Mouse (Mus musculus): Measurements from ENCODE around the gene Gbp3. TPM values are rescaled to one million over a fixed set of nuclear protein-coding genes. Genes with fewer than 3 reads are reported as not detected.
A peak's percentile ranks its signal among the peaks of the same experiment; 100 is the strongest.

Gene Gbp3
- total and polyA plus RNA-seq, 3 experiments, result 0.35 to 0.85 TPM; not detected in 1

GRCm38 (mm10) chr3:142560296-142560948 is 596 bp downstream of the Gbp3 start:
- Histone ChIP-seq H3K27ac (ENCODE audit: control insufficient read depth, low read depth, low read length) (0 out of 2 replicates have a peak overlapping the region, but pooled peaks have one; percentile 9), H3K9me3 (replicated peaks; ENCODE audit: insufficient read depth, low read length) (no peaks in the 10 kb centered on the region), H3K4me1 (ENCODE audit: control insufficient read depth in 1 of 2, insufficient read depth in 2 of 2, low read length in 2 of 2) (peaks cover 2% of the 10 kb centered on the region in 2 experiments; a peak in 1 of 4 replicates), H3K4me3 (ENCODE audit: control insufficient read depth in 1 of 2, insufficient read depth in 1 of 2, low read depth in 2 of 2, low read length in 2 of 2) (peak overlapping the region; percentile 66 to 71), H3K9ac (ENCODE audit: control insufficient read depth, low read depth, low read length, poor library complexity, severe bottlenecking) (peak overlapping the region; percentile 54), H3K27me3 (ENCODE audit: control insufficient read depth in 1 of 2, insufficient read depth in 2 of 2, low read length in 2 of 2) (no peaks in the 10 kb centered on the region; a peak in 1 of 4 replicates), H3K36me3 (ENCODE audit: control insufficient read depth in 1 of 2, insufficient read depth in 2 of 2, low read length in 2 of 2) (no peaks in the 10 kb centered on the region), H3K79me2 (ENCODE audit: control insufficient read depth, insufficient read depth, low read length, poor library complexity) (no peaks in the 10 kb centered on the region)
- peak; percentile 91 for DNase-seq (ENCODE audit: low read depth, low spot score)
- TF ChIP-seq KAT2A (conservative IDR thresholded peaks at IDR 0.05; ENCODE audit: low read depth, low read length) (no peak), HCFC1 (IDR thresholded peaks at IDR 0.05; ENCODE audit: low read depth, low read length) (no peak), GATA1 (IDR thresholded peaks at IDR 0.05; ENCODE audit: low read depth, low read length) (no peak; the same call in 1 of the 2 replicates), CTCF (IDR thresholded peaks at IDR 0.05 in 2 of 3, conservative IDR thresholded peaks at IDR 0.05 in 1 of 3; ENCODE audit: control insufficient read depth in 1 of 3, insufficient read depth in 1 of 3, low read depth in 2 of 3, low read length in 3 of 3, poor library complexity in 1 of 3, severe bottlenecking in 1 of 3) (peak; percentile 91 to 95 (median 95)), MEF2A (IDR thresholded peaks at IDR 0.05; ENCODE audit: extremely low read depth, insufficient replicate concordance, low read depth, low read length, poor library complexity, severe bottlenecking) (no peak), UBTF (IDR thresholded peaks at IDR 0.05; ENCODE audit: borderline replicate concordance, insufficient read depth, low read depth, low read length) (no peak), TBP (IDR thresholded peaks at IDR 0.05; ENCODE audit: low read depth, low read length) (no peak), TAL1 (IDR thresholded peaks at IDR 0.05; ENCODE audit: low read length) (no peak), NRF1 (IDR thresholded peaks at IDR 0.05; ENCODE audit: insufficient read depth, low read depth, low read length, poor library complexity, severe bottlenecking) (no peak), TCF12 (IDR thresholded peaks at IDR 0.05; ENCODE audit: low read depth, low read length) (no peak), NELFE (IDR thresholded peaks at IDR 0.05; ENCODE audit: low read depth, low read length) (no peak), MYC (IDR thresholded peaks at IDR 0.05; ENCODE audit: low read depth, low read length) (no peak), EP300 (IDR thresholded peaks at IDR 0.05; ENCODE audit: low read depth in 1 of 2, low read length in 2 of 2) (0 out of 4 replicates have a peak, but pooled peaks have one; percentile 5 to 19), RCOR1 (IDR thresholded peaks at IDR 0.05; ENCODE audit: low read depth, low read length) (no peak), BHLHE40 (IDR thresholded peaks at IDR 0.05; ENCODE audit: borderline replicate concordance, low read depth, low read length) (no peak), CHD1 (IDR thresholded peaks at IDR 0.05; ENCODE audit: low read depth, low read length) (no peak), POLR2AphosphoS2 (IDR thresholded peaks at IDR 0.05; ENCODE audit: low read length) (no peak), MAFK (IDR thresholded peaks at IDR 0.05; ENCODE audit: borderline replicate concordance, low read depth, low read length) (no peak), ZC3H11A (IDR thresholded peaks at IDR 0.05; ENCODE audit: low read depth, low read length) (peak; percentile 43), ELF1 (IDR thresholded peaks at IDR 0.05; ENCODE audit: low read depth, low read length) (no peak), MAX (IDR thresholded peaks at IDR 0.05; ENCODE audit: low read length) (peak; percentile 62; the same call in 1 of the 2 replicates), ZNF384 (IDR thresholded peaks at IDR 0.05; ENCODE audit: low read depth, low read length) (peak; percentile 79), USF1 (IDR thresholded peaks at IDR 0.05; ENCODE audit: low read depth, low read length) (no peak), MAZ (IDR thresholded peaks at IDR 0.05; ENCODE audit: low read depth, low read length) (no peak), GABPA (IDR thresholded peaks at IDR 0.05; ENCODE audit: low read depth, low read length) (no peak), E2F4 (IDR thresholded peaks at IDR 0.05; ENCODE audit: borderline replicate concordance, low read depth, low read length) (no peak), ZKSCAN1 (IDR thresholded peaks at IDR 0.05; ENCODE audit: low read depth, low read length) (no peak), POLR2A (IDR thresholded peaks at IDR 0.05; ENCODE audit: control insufficient read depth in 1 of 2, insufficient read depth in 1 of 2, low read depth in 1 of 2, low read length in 2 of 2, poor library complexity in 1 of 2) (no peak), ETS1 (IDR thresholded peaks at IDR 0.05; ENCODE audit: low read depth, low read length) (peak; percentile 68), MYB (IDR thresholded peaks at IDR 0.05; ENCODE audit: low read depth, low read length) (no peak), USF2 (IDR thresholded peaks at IDR 0.05; ENCODE audit: borderline replicate concordance in 1 of 2, insufficient read depth in 1 of 2, low read depth in 1 of 2, low read length in 2 of 2) (no peak), SIN3A (IDR thresholded peaks at IDR 0.05; ENCODE audit: low read length) (no peak; the same call in 1 of the 2 replicates), ZMIZ1 (IDR thresholded peaks at IDR 0.05; ENCODE audit: low read depth, low read length) (no peak), CHD2 (IDR thresholded peaks at IDR 0.05; ENCODE audit: low read length) (no peak), JUND (IDR thresholded peaks at IDR 0.05; ENCODE audit: low read depth, low read length) (no peak; the same call in 1 of the 2 replicates), RAD21 (IDR thresholded peaks at IDR 0.05; ENCODE audit: low read depth, low read length) (peak; percentile 65)

Data from MEL (cell line).